Mouse (Mus musculus) lung, embryonic 15.5 days (tissue): ENCODE measurements around the gene Orc2. TPM values are rescaled to one million over a fixed set of nuclear protein-coding genes. Genes with fewer than 3 reads are reported as not detected.
A peak's percentile ranks its signal among the peaks of the same experiment; 100 is the strongest.

Experiments
- ATAC-seq: fragments of 200-750 bp; cut with Nextera tagmentation; 2 replicates; pipeline ENCODE4 v1.8.0; 2017; ENCODE audit warnings: moderate number of reproducible peaks, borderline replicate concordance; ENCODE audit not compliant: low FRiP score, low TSS enrichment; ENCODE audit errors: extremely low read depth
- H3K27ac ChIP-seq: fragments of 300-500 bp; sonication (generic); 2 replicates; pipeline ENCODE4 v1.5.1; 2015; ENCODE audit warnings: moderate library complexity, mild to moderate bottlenecking, inconsistent platforms
- H3K27me3 ChIP-seq: fragments of 300-500 bp; sonication (generic); 2 replicates; pipeline ENCODE4 v1.6.1; 2015; ENCODE audit warnings: inconsistent platforms
- H3K36me3 ChIP-seq: fragments of 300-500 bp; sonication (generic); 2 replicates; pipeline ENCODE4 v1.6.1; 2015; ENCODE audit warnings: inconsistent platforms
- H3K4me1 ChIP-seq: fragments of 300-500 bp; sonication (generic); 2 replicates; pipeline ENCODE4 v1.6.1; 2015; ENCODE audit warnings: inconsistent platforms
- H3K4me2 ChIP-seq: fragments of 300-500 bp; sonication (generic); 2 replicates; pipeline ENCODE4 v1.6.1; 2015; ENCODE audit warnings: inconsistent platforms, mild to moderate bottlenecking, moderate library complexity
- H3K4me3 ChIP-seq: fragments of 300-500 bp; sonication (generic); 2 replicates; pipeline ENCODE4 v1.5.1; 2015; ENCODE audit warnings: mild to moderate bottlenecking, inconsistent platforms
- H3K9ac ChIP-seq: fragments of 300-500 bp; sonication (generic); 2 replicates; pipeline ENCODE4 v1.6.1; 2015; ENCODE audit warnings: inconsistent platforms
- H3K9me3 ChIP-seq: fragments of 300-500 bp; sonication (generic); 2 replicates; pipeline ENCODE4 v1.6.1; 2016; ENCODE audit warnings: inconsistent platforms
- WGBS: fragments of 180-500 bp; shearing (Covaris S2); methylation state at CpG from one replicate; pipeline ENCODE4 v1.1.7; 2015; 5-methylcytosine and 5-hydroxymethylcytosine counted together
- polyA plus RNA-seq: library from polyadenylated mRNA; unstranded; fragments of >200 nt; fragmentation: Nextera tagmentation; extraction: Ambion mirVana; gene quantifications from 2 replicates; pipeline ENCODE4 v1.2.1, GENCODE M21; 2015

Gene Orc2
- 26.9 and 30.3 TPM in 2 replicates for polyA plus RNA-seq

GRCm38 (mm10) chr1:58504577-58505254 is at the start of gene Orc2:
Gene Orc2 (minus strand): TSS chr1:58505109.
- Histone ChIP-seq H3K4me3 (peak within 1 kb of the TSS; percentile 89), H3K27ac (peak within 1 kb of the TSS; percentile 81), H3K36me3 (peaks cover 22% of the 10 kb centered on the region), H3K9me3 (peaks cover 26% of the 10 kb centered on the region; the same call in 1 of the 2 replicates), H3K27me3 (no peaks in the 10 kb centered on the region), H3K9ac (peak within 1 kb of the TSS; percentile 81), H3K4me1 (peaks cover 13% of the 10 kb centered on the region), H3K4me2 (peak within 1 kb of the TSS; percentile 79)
- ATAC-seq = peak; percentile 100
- WGBS = under 1% methylated on average over 60 of the region's 64 CpGs

GRCm38 (mm10) chr1:58541386-58541785 is 36.5 kb upstream of the Orc2 start:
- Histone ChIP-seq H3K4me1 (no peaks in the 10 kb centered on the region), H3K27me3 (no peaks in the 10 kb centered on the region), H3K27ac (no peak overlapping the region), H3K9me3 (no peaks in the 10 kb centered on the region), H3K4me2 (no peak overlapping the region), H3K4me3 (no peak overlapping the region), H3K9ac (no peak overlapping the region), H3K36me3 (peaks cover 20% of the 10 kb centered on the region)
- WGBS = 77% methylated on average over 1 of the region's 1 CpGs
- ATAC-seq = no peak

DNA sequence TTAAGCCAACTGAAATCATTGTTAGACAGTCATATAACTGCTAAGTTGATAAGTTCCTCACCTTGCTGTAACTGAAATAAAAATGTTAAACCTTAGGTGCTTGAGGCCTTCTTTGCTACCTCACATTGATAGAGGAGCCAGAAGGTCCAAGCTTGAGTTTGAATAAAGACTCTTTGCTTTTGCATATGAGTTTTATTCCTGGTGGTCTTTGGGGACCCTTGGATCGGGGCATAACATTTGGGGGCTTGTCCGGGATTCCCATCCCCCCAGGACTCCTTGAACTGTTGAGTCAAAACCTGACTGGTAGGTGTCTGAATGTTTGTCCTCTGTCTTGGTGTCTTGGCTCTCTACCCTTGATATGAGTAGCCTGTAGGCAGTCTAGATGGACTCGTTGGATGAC is 2.3 kb upstream of the Orc2 start:
- peaks cover 13% of the 10 kb centered on the region for H3K36me3 ChIP-seq
- H3K4me3 ChIP-seq = no peak overlapping the region
- no peak overlapping the region for H3K9ac ChIP-seq
- no peaks in the 10 kb centered on the region for H3K27me3 ChIP-seq
- H3K9me3 ChIP-seq = peaks cover 29% of the 10 kb centered on the region
- peaks cover 13% of the 10 kb centered on the region for H3K4me1 ChIP-seq
- WGBS = 89% methylated on average over 3 of the region's 3 CpGs
- no peak overlapping the region for H3K4me2 ChIP-seq
- H3K27ac ChIP-seq = no peak overlapping the region
- ATAC-seq = no peak

DNA sequence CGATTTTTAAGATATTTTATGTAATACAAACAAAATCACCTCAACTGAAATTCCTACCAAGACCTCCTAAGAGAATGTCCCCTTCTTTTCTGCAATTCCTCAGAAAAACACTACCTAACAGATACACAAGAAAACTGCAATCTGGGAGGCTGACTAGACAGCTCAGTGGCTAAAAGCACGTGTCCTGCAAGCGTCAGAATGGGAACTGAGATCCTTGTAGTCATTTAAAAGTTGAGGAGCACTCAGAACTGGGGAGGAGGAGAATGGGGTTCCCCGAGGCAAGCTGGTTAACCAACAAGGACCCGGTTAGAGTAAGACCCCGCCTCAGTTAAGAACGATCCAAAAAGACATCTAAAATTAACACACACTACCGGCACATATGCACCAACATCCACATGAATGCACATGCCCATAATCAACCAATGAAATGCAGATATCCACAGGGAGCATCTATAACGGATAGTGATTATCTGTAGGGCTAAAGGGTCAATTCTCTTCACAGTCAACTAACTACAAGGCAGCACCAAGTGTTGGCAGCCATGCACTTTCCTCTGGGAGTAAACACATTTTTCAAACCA is 1.0 kb downstream of the Orc2 start:
- Histone ChIP-seq H3K36me3 (peaks cover 30% of the 10 kb centered on the region), H3K9me3 (peaks cover 26% of the 10 kb centered on the region; the same call in 1 of the 2 replicates), H3K4me2 (peak overlapping the region; percentile 79), H3K27ac (peak overlapping the region; percentile 81), H3K9ac (peak overlapping the region; percentile 81), H3K27me3 (no peaks in the 10 kb centered on the region), H3K4me1 (peaks cover 13% of the 10 kb centered on the region), H3K4me3 (peak overlapping the region; percentile 89)
- no peak for ATAC-seq
- 18% methylated on average over 9 of the region's 9 CpGs for WGBS

DNA sequence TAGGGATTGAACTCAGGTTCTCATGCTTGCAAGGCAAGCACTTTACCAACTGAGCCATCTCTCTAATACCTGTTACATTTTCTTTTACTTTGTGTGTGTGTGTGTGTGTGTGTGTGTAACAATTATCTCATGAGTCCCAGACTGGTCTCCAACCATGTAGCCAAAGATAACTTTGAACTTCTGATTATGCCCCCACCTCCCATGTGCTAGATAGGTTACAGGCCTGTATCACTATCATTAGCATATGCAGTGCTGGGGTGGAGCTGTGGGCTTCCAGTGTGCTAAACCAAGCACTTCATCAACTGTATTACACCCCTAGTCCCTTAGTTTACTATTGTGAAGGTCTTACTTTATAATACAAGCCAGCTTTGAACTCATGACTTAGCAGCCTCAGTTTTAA is 1.8 kb downstream of the Orc2 start:
- Histone ChIP-seq H3K4me3 (peak overlapping the region; percentile 89; the same call in 1 of the 2 replicates), H3K9me3 (peaks cover 21% of the 10 kb centered on the region; the same call in 1 of the 2 replicates), H3K9ac (no peak overlapping the region), H3K4me1 (peaks cover 13% of the 10 kb centered on the region), H3K27me3 (no peaks in the 10 kb centered on the region), H3K4me2 (peak overlapping the region; percentile 79), H3K27ac (no peak overlapping the region), H3K36me3 (peaks cover 34% of the 10 kb centered on the region)
- no peak for ATAC-seq

DNA sequence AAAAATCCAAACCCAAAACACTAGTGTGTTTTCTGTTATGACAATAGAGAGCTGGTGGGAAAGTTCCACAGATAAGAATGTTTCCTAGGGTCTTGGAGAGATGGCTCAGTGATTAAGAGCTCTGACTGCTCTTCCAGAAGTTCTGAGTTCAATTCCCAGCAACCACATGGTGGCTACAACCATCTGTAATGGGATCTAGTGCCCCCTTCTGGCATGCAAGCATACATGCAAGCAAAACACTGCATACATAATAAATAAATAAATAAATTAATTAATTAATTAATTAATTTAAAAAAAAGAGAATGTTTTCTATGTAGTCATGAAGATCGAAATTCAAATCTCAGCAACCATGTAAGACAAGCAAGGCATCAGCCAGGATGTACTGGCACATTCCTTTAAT is 6.2 kb downstream of the Orc2 start:
- Histone ChIP-seq H3K36me3 (peaks cover 49% of the 10 kb centered on the region), H3K4me1 (peaks cover 9% of the 10 kb centered on the region), H3K27me3 (no peaks in the 10 kb centered on the region), H3K4me2 (no peak overlapping the region), H3K4me3 (no peak overlapping the region), H3K9me3 (no peaks in the 10 kb centered on the region), H3K27ac (no peak overlapping the region), H3K9ac (no peak overlapping the region)
- WGBS = 98% methylated on average over 1 of the region's 1 CpGs
- ATAC-seq = no peak

DNA sequence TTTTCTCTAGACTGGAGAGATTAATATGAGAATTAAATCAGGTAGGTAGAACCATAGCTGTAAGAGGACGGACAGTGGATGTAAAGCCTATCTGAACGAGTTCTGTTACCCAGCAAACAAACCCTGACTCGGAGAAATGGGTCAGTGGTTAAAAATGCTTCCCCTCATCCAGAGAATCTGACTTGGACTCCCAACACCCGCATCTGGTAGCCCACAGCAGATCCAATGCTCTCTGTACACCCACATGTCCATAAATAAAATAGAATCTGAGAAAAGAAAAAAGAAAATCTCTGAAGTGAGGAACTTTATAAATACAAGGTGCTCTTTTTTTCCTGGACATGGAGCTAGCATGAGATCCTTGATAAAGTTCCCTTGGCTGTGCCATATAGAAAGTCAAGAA is 7.2 kb downstream of the Orc2 start:
- no peak for ATAC-seq
- no peak overlapping the region for H3K9ac ChIP-seq
- H3K4me2 ChIP-seq = no peak overlapping the region
- 83% methylated on average over 4 of the region's 4 CpGs for WGBS
- no peak overlapping the region for H3K27ac ChIP-seq
- no peak overlapping the region for H3K4me3 ChIP-seq
- H3K9me3 ChIP-seq = no peaks in the 10 kb centered on the region
- peaks cover 53% of the 10 kb centered on the region for H3K36me3 ChIP-seq
- no peaks in the 10 kb centered on the region for H3K4me1 ChIP-seq
- no peaks in the 10 kb centered on the region for H3K27me3 ChIP-seq

DNA sequence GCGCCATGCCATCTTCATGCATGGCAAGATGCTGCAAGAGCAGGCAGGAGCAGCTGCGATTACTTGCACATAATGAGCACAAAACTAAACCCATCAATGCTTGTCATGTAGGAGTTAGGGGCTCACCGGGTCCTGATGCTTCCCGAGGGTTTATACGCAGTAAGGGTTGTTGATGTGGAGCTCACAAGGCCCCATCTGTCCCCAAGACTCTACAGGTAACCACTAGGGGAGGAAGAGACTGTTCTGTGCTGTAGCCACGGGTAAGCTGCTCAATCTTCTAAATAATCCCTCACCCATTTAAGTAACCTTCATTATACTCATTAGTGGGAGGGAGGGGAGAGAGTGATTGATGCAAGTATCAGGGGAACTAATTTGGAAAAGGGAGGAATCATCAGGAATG is 9.3 kb downstream of the Orc2 start:
- H3K4me3 ChIP-seq = no peak overlapping the region
- no peak for ATAC-seq
- H3K27ac ChIP-seq = no peak overlapping the region
- no peaks in the 10 kb centered on the region for H3K4me1 ChIP-seq
- no peaks in the 10 kb centered on the region for H3K9me3 ChIP-seq
- no peak overlapping the region for H3K9ac ChIP-seq
- WGBS = 93% methylated on average over 6 of the region's 6 CpGs
- no peak overlapping the region for H3K4me2 ChIP-seq
- peaks cover 72% of the 10 kb centered on the region for H3K36me3 ChIP-seq
- no peaks in the 10 kb centered on the region for H3K27me3 ChIP-seq

- Histone ChIP-seq H3K4me2 (no peak overlapping the region), H3K4me3 (no peak overlapping the region), H3K27ac (no peak overlapping the region), H3K36me3 (peaks cover 58% of the 10 kb centered on the region), H3K27me3 (no peaks in the 10 kb centered on the region), H3K9me3 (no peaks in the 10 kb centered on the region), H3K4me1 (no peaks in the 10 kb centered on the region), H3K9ac (no peak overlapping the region)
- no peak for ATAC-seq
- WGBS = 90% methylated on average over 4 of the region's 4 CpGs
Observed at GRCm38 (mm10) chr1:58482647-58483046, 22.3 kb downstream of the Orc2 start.

GRCm38 (mm10) chr1:58475662-58476061 is 29.2 kb downstream of the Orc2 start:
- Histone ChIP-seq H3K36me3 (peaks cover 67% of the 10 kb centered on the region), H3K27ac (no peak overlapping the region), H3K27me3 (no peaks in the 10 kb centered on the region), H3K4me1 (no peaks in the 10 kb centered on the region), H3K4me3 (no peak overlapping the region), H3K9ac (no peak overlapping the region), H3K9me3 (no peaks in the 10 kb centered on the region), H3K4me2 (no peak overlapping the region)
- ATAC-seq = no peak
- WGBS = 94% methylated on average over 8 of the region's 8 CpGs

GRCm38 (mm10) chr1:58465561-58465960 is 39.3 kb downstream of the Orc2 start:
- WGBS = 95% methylated on average over 4 of the region's 4 CpGs
- ATAC-seq = no peak
- H3K27ac ChIP-seq = no peak overlapping the region
- H3K4me2 ChIP-seq = no peak overlapping the region
- peaks cover 77% of the 10 kb centered on the region for H3K36me3 ChIP-seq
- no peak overlapping the region for H3K4me3 ChIP-seq
- H3K9ac ChIP-seq = no peak overlapping the region
- no peaks in the 10 kb centered on the region for H3K27me3 ChIP-seq
- no peaks in the 10 kb centered on the region for H3K4me1 ChIP-seq
- H3K9me3 ChIP-seq = no peaks in the 10 kb centered on the region

- Histone ChIP-seq H3K4me2 (no peak overlapping the region), H3K4me3 (no peak overlapping the region), H3K36me3 (peaks cover 80% of the 10 kb centered on the region), H3K27me3 (no peaks in the 10 kb centered on the region), H3K27ac (no peak overlapping the region), H3K4me1 (no peaks in the 10 kb centered on the region), H3K9ac (no peak overlapping the region), H3K9me3 (no peaks in the 10 kb centered on the region)
- 82% methylated on average over 4 of the region's 4 CpGs for WGBS
- ATAC-seq = no peak
Observed at GRCm38 (mm10) chr1:58465042-58465441, 39.9 kb downstream of the Orc2 start.
